Mouse (Mus musculus): ENCODE data around the gene Ipmk. TPM values are rescaled to one million over a fixed set of nuclear protein-coding genes. Genes with fewer than 3 reads are reported as not detected.
"Not testable (repeated sequence)": the region's sequence is repeated elsewhere in the genome, so short reads cannot be mapped to it uniquely, and the experiment has no call there.

Gene Ipmk
- polyA plus RNA-seq, 1 experiment from 2014 or later = 16.7 TPM

GRCm38 (mm10) chr10:71448284-71448683, 100.7 kb downstream of the Ipmk start:
- Histone ChIP-seq H3K9me3 (no peaks in the 10 kb centered on the region), H3K27ac (no peak overlapping the region), H3K4me1 (no peaks in the 10 kb centered on the region), H3K4me2 (replicated peaks) (no peak overlapping the region), H3K4me3 (no peak overlapping the region), H3K27me3 (no peaks in the 10 kb centered on the region), H3K9ac (no peak overlapping the region), H3K36me3 (no peaks in the 10 kb centered on the region)
- WGBS = 84% methylated on average over 5 of the region's 5 CpGs
- no peak for ATAC-seq (ENCODE audit: insufficient number of reproducible peaks, insufficient read depth, low FRiP score, low TSS enrichment)

DNA sequence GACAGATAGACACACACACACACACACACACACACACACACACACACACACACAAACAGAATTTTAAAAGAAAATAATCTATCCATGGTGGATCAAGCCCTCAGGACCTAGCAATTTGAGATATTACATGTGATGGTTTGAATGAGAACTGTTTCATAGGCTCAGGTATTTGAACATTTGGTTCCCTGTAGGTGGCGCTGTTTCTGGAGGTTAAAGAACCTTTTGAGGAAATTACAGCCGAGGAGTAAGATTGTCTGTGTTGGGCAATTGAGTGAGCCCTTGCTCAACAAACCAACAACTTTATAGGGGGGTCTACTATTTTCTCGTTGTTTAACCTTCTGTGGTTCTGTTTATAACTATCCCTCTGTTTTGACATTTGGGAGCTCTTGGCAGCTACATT, 107.8 kb downstream of the Ipmk start:
- Histone ChIP-seq H3K9ac (no peak overlapping the region), H3K9me3 (no peaks in the 10 kb centered on the region), H3K4me2 (replicated peaks) (no peak overlapping the region), H3K27ac (no peak overlapping the region), H3K36me3 (no peaks in the 10 kb centered on the region), H3K4me3 (no peak overlapping the region), H3K4me1 (no peaks in the 10 kb centered on the region), H3K27me3 (no peaks in the 10 kb centered on the region)
- ATAC-seq (ENCODE audit: insufficient number of reproducible peaks, insufficient read depth, low FRiP score, low TSS enrichment) = no peak
- 84% methylated on average over 3 of the region's 3 CpGs for WGBS

DNA sequence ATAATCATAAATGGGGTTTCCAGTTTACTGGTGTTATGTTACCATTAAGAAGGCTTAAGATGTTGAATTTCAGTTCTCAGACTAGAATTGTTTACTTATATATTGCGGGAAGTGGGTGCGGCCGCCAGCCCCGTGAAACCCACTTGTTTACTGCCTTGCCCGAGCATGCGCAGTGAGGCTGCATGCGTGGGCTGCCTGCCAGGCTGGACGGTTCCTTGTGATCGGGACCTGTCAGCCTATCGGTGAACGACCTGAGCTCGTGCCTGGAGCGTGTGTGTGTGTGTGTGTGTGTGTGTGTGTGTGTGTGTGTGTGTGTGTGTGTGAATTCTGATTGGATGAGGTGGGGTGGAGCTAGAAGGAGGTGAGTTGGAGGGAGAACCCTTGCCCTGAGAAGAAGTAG, 114.8 kb downstream of the Ipmk start:
- not testable (repeated sequence) for H3K9me3 ChIP-seq; H3K4me1 ChIP-seq; ATAC-seq (ENCODE audit: insufficient number of reproducible peaks, insufficient read depth, low FRiP score, low TSS enrichment); H3K36me3 ChIP-seq; H3K4me2 ChIP-seq (replicated peaks); H3K27ac ChIP-seq; H3K4me3 ChIP-seq; H3K27me3 ChIP-seq; H3K9ac ChIP-seq
- WGBS = 85% methylated on average over 13 of the region's 13 CpGs

GRCm38 (mm10) chr10:71464417-71464816, 116.9 kb downstream of the Ipmk start:
- Histone ChIP-seq H3K9me3 (no peaks in the 10 kb centered on the region), H3K27ac (no peak overlapping the region), H3K9ac (no peak overlapping the region), H3K4me1 (no peaks in the 10 kb centered on the region), H3K36me3 (no peaks in the 10 kb centered on the region), H3K4me3 (no peak overlapping the region), H3K27me3 (no peaks in the 10 kb centered on the region), H3K4me2 (replicated peaks) (no peak overlapping the region)
- no peak for ATAC-seq (ENCODE audit: insufficient number of reproducible peaks, insufficient read depth, low FRiP score, low TSS enrichment)
- 93% methylated on average over 6 of the region's 6 CpGs for WGBS

DNA sequence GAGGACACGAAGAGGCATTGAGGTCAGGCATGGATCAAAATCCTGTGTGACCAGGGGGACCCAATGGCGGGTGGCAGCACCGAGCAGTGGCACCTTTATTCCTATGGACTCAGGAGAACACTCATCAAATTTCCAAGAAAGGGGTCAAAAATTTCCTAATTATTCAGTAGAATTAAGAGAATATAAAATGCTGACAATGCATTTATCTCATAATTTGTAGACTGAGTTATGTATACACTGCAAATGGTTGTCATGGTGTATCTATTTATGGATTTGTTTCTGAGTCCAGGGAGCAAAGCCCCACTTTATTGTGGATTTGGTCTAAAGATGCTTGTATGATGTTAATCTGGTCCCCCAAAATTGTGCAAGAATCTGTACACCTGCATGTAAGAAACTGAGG, 120.8 kb downstream of the Ipmk start:
- ATAC-seq (ENCODE audit: insufficient number of reproducible peaks, insufficient read depth, low FRiP score, low TSS enrichment) = no peak
- Histone ChIP-seq H3K36me3 (no peaks in the 10 kb centered on the region), H3K9me3 (no peaks in the 10 kb centered on the region), H3K9ac (no peak overlapping the region), H3K4me2 (replicated peaks) (no peak overlapping the region), H3K27me3 (no peaks in the 10 kb centered on the region), H3K4me1 (no peaks in the 10 kb centered on the region), H3K27ac (no peak overlapping the region), H3K4me3 (no peak overlapping the region)
- 92% methylated on average over 3 of the region's 3 CpGs for WGBS

- Histone ChIP-seq H3K4me1 (no peaks in the 10 kb centered on the region), H3K27ac (no peak overlapping the region), H3K4me2 (replicated peaks) (no peak overlapping the region), H3K36me3 (no peaks in the 10 kb centered on the region), H3K9ac (no peak overlapping the region), H3K9me3 (no peaks in the 10 kb centered on the region), H3K27me3 (no peaks in the 10 kb centered on the region), H3K4me3 (no peak overlapping the region)
- ATAC-seq (ENCODE audit: insufficient number of reproducible peaks, insufficient read depth, low FRiP score, low TSS enrichment) = no peak
- 80% methylated on average over 13 of the region's 13 CpGs for WGBS
Observed at GRCm38 (mm10) chr10:71469751-71470150, 122.2 kb downstream of the Ipmk start.

DNA sequence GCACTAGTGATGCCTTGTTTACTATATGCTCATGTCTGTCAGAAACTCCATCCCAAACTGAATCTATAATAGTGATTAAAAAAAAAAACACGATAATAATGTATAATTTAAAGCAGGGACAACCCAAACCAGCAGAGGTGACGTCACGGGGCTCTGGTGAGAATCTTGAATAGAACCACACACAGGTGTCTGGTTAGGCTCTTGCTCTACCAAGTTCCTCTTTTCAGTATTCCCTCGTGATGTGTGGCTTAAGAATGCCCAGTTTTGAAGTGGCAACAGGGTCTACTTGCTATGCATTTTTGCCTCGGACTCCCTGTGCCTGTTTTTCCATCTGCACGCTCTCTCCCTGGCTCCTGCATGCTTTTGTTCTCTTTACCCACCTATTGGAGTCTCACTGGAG, 124.5 kb downstream of the Ipmk start:
- no peak for ATAC-seq (ENCODE audit: insufficient number of reproducible peaks, insufficient read depth, low FRiP score, low TSS enrichment)
- WGBS = 82% methylated on average over 6 of the region's 6 CpGs
- no peaks in the 10 kb centered on the region for H3K9me3 ChIP-seq
- no peaks in the 10 kb centered on the region for H3K36me3 ChIP-seq
- H3K27me3 ChIP-seq = no peaks in the 10 kb centered on the region
- H3K4me1 ChIP-seq = no peaks in the 10 kb centered on the region
- H3K27ac ChIP-seq = no peak overlapping the region
- no peak overlapping the region for H3K4me2 ChIP-seq (replicated peaks)
- no peak overlapping the region for H3K9ac ChIP-seq
- no peak overlapping the region for H3K4me3 ChIP-seq

GRCm38 (mm10) chr10:71473590-71473989, 126.0 kb downstream of the Ipmk start:
- Histone ChIP-seq H3K27ac (no peak overlapping the region), H3K9me3 (no peaks in the 10 kb centered on the region), H3K4me1 (no peaks in the 10 kb centered on the region), H3K4me2 (replicated peaks) (no peak overlapping the region), H3K9ac (no peak overlapping the region), H3K36me3 (no peaks in the 10 kb centered on the region), H3K27me3 (no peaks in the 10 kb centered on the region), H3K4me3 (no peak overlapping the region)
- ATAC-seq (ENCODE audit: insufficient number of reproducible peaks, insufficient read depth, low FRiP score, low TSS enrichment) = no peak
- 79% methylated on average over 13 of the region's 13 CpGs for WGBS

DNA sequence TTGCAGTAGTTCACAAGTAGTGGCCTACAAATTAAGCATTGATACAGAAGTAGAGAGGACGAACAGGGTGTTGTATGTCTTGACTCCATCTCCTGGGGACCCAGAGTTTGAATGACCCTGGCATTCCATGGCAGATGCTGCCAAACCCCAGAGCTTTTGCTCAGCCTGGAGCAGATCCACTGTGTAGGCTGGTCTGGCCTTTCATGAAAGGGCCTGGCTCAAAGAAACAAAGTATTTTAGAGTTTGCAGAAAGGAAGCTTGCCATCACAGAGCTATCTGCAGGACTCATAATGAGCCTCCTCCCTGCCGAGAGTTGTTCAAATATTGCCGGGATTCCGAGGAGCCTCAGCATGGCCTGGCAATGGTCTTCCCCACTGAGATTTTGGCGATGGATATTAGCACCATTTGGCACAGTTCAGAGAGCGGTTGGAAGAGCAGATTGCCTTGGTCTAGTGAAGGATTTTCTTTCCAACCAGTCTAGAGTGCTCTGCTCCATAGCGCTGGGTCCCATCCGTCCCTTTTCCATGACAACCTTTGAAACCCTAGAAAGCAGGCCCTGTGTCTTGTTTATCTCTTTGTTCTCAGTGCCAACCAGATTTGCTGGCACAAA, 129.0 kb downstream of the Ipmk start:
- Histone ChIP-seq H3K9ac (no peak overlapping the region), H3K4me1 (no peaks in the 10 kb centered on the region), H3K36me3 (no peaks in the 10 kb centered on the region), H3K4me3 (no peak overlapping the region), H3K4me2 (replicated peaks) (no peak overlapping the region), H3K9me3 (no peaks in the 10 kb centered on the region), H3K27me3 (no peaks in the 10 kb centered on the region), H3K27ac (no peak overlapping the region)
- 83% methylated on average over 8 of the region's 8 CpGs for WGBS
- no peak for ATAC-seq (ENCODE audit: insufficient number of reproducible peaks, insufficient read depth, low FRiP score, low TSS enrichment)

GRCm38 (mm10) chr10:71477147-71477546, 129.6 kb downstream of the Ipmk start:
- H3K4me3 ChIP-seq = no peak overlapping the region
- H3K36me3 ChIP-seq = no peaks in the 10 kb centered on the region
- H3K4me2 ChIP-seq (replicated peaks) = no peak overlapping the region
- no peak overlapping the region for H3K27ac ChIP-seq
- no peaks in the 10 kb centered on the region for H3K9me3 ChIP-seq
- no peak overlapping the region for H3K9ac ChIP-seq
- H3K4me1 ChIP-seq = no peaks in the 10 kb centered on the region
- ATAC-seq (ENCODE audit: insufficient number of reproducible peaks, insufficient read depth, low FRiP score, low TSS enrichment) = no peak
- H3K27me3 ChIP-seq = no peaks in the 10 kb centered on the region
- WGBS = 65% methylated on average over 4 of the region's 4 CpGs

- Histone ChIP-seq H3K9ac (no peak overlapping the region), H3K36me3 (no peaks in the 10 kb centered on the region), H3K4me2 (replicated peaks) (no peak overlapping the region), H3K4me1 (no peaks in the 10 kb centered on the region), H3K27ac (no peak overlapping the region), H3K27me3 (no peaks in the 10 kb centered on the region), H3K4me3 (no peak overlapping the region), H3K9me3 (no peaks in the 10 kb centered on the region)
- 7% methylated on average over 8 of the region's 8 CpGs for WGBS
- ATAC-seq (ENCODE audit: insufficient number of reproducible peaks, insufficient read depth, low FRiP score, low TSS enrichment) = no peak
Observed at GRCm38 (mm10) chr10:71479700-71480325, 132.2 kb downstream of the Ipmk start.

Data from embryonic facial prominence, embryonic 12.5 days (tissue).